Mouse (Mus musculus) frontal cortex, postnatal 36 days (tissue): ENCODE measurements around the gene Sgk2.
A peak's percentile ranks its signal among the peaks of the same experiment; 100 is the strongest.

Experiments
- DNase-seq, 2 experiments: peaks; one replicate each; pipeline ENCODE4 v3.0.0; 2022; ENCODE audit warnings: low spot score in 2 of 2

Sgk2 gene

GRCm38 (mm10) chr2:162991394-162992083 lies 4.4 kb downstream of the Sgk2 start:
- no peak for DNase-seq

- DNase-seq, result no peak
Measured at GRCm38 (mm10) chr2:162992084-162992437, 4.9 kb downstream of the Sgk2 start.

DNA sequence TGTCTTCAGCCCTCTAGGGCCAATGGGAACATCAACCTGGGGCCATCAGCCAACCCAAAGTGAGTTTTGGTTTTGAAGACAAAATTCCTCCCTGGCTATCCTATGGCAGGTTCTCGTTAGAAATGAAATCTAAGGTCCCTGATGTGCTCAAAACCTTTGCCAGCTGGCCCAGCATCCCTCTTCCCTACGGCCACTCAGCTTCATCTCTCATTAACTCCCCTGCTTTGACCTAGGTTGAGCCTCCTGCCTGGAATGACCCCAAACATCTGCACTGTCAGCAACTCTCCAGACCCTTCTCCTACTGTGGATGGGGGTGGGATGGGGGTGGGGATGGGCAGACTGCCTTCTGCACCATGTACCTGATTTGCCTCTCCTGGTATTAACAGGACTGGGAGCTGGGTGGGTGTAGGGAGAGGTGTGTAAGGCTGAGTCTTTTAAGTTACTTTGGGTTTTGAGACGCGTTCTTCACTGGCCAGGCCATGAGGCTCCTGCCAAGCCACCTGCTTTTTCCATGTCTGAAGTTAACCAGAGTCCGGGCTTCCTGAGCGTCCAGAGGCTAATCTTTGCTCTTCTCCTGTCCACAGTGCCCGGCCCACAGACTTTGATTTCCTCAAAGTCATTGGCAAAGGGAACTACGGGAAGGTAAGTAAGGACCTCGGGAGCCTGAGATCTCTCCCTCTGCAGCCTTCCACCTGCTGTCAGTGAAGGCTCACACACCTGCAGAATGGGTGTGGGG lies 6.9 kb downstream of the Sgk2 start:
- DNase-seq, result no peak

- peak; percentile 58 to 64 for DNase-seq
Measured at GRCm38 (mm10) chr2:162998528-162999230, 11.5 kb downstream of the Sgk2 start.

GRCm38 (mm10) chr2:162999744-163000143 lies 12.6 kb downstream of the Sgk2 start:
- peak in 1 of 2 experiments; percentile 31 for DNase-seq

GRCm38 (mm10) chr2:163001071-163001470 lies 13.9 kb downstream of the Sgk2 start:
- no peak for DNase-seq

GRCm38 (mm10) chr2:163007299-163007698 lies 20.2 kb downstream of the Sgk2 start:
- no peak for DNase-seq

DNA sequence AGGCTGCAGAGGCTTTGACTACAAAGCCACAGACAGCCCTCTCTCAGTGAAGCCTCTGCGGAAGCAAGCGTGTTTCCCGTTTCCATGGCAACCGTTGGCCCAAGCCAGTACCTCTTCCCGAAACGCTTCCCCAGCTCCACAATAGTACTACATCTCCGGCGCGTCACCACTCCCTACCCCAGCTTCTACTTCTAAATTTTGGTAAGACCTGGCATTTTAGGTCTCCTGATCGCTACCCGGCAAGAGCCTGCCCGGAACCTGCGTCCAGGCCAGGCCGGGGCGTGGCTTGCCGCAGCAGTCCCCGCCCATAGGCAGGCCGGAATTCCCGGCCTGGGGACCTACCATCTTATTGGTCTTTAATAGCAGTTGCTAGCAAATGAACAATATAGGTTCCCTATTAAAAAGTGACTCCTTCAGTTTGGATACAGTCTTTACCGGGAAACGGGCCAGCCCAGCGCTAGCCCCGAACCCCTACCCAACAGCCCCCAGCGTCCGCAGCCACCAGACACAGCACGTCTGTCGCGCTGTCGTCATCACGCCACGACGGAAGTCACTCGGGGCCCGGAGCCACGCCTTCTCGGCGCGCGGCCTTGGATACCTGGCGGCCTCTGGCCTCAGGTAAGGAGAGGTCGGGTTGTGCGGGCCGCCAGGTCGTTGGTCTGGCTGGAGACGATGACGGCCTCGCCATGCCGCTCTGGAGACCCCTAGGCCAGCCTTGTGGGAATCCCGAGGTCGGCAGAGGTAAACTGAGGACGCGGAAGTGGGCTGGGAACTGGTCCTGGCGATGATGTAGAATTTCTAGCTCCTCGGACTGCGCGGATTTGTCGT lies 30.0 kb downstream of the Sgk2 start, which contains the start of gene Ift52:
TSS of gene Ift52 (plus strand) at position 439 of the 828 bp plus-strand sequence.
- peak; percentile 95 for DNase-seq

DNA sequence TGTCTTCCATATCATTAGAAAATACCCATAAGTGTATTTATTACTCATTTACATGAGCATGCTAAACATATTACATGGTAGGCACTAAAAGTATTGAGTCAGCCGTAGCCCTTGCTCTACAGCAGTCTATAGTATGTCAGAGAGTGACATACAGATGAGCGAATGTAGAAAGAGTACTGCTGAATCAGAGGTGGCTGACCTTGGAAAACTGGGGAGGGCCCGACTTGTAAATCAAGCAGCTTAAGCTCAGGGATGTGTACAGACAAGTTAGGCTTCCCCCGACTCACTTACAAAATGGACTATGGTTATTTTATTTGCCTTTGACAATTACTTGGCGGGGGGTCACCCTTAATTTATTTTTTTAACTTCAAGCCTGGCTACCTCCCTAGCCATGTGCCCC lies 44.2 kb downstream of the Sgk2 start:
- no peak for DNase-seq

GRCm38 (mm10) chr2:163031757-163032156 lies 44.6 kb downstream of the Sgk2 start:
- no peak for DNase-seq

DNA sequence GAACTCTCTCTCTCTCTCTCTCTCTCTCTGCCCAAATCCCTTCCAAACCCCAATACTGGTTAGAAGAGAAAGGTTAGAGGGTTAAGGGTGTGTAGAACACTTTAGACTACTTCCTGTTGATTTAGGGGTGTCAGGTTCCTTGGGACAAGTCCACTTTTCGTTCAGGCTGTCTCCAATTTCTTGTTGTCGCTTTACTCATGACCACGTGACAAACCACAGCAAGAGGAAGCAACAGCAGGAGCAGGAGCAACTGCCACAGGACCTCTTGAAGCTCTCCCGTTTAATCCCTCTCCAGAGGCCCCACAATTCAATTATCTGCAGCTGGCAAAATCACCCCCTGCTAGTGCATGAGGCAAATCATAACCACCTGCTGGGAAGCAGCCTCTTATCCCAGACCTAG lies 45.5 kb downstream of the Sgk2 start:
- no peak for DNase-seq

- no peak for DNase-seq
Measured at GRCm38 (mm10) chr2:163039940-163040339, 52.8 kb downstream of the Sgk2 start.

DNA sequence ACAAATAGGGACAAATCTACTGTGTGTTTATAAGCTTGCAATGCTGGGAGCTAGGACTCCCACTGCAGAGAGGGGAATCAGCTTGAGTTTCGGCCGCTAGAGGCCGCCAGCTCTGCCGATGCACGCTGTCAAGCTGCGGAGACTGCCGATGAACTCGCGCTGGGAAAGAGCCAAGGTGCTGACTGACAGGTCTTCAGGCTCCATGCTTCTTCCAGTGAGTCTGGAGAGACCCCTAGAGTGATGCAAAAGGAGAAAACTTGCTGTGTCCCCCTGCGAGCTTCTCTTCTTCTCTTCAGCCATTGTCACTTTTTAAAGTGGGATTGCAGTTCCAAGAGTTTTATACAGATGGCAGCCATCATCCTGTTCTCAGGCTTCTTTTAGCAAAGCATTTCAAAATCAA lies 61.0 kb downstream of the Sgk2 start:
- DNase-seq, result peak; percentile 65 to 77

DNA sequence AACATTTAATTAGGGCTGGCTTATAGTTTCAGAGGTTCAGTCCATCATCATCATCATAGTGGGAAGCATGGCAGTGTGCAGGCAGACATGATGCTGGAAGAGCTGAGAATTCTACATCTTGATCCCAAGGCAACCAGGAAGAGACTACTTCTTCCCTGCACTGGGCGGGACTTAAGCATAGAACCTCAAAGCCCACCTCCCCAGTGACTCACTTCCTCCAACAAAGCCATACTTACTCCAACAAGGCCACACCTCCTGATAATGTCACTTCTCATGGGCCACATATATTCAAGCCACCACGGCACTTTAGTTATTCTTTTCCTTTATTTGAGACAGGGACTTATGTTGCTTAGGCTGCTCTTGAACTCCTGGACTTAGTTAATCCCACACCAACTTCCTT lies 62.0 kb downstream of the Sgk2 start:
- DNase-seq, result no peak

DNA sequence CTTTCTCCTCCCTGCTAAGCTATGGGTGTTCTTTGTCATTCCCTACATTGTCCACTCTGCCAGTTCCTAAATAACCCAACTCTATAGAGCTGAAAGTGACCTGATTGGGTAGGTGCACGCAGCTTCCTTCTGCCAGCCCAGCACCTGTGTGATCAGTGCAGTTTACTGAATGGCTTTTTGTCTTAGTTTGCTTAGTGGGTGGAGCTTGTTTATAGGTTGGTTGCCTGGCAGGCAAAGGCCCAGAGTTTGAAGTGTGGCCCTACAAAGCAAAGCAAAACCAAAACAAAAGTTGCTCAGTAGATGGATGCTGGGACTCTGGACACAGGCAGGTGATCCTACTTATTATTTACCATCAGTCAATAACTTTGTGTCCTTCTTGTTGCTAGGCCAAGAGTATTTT lies 64.6 kb downstream of the Sgk2 start:
- no peak for DNase-seq

DNA sequence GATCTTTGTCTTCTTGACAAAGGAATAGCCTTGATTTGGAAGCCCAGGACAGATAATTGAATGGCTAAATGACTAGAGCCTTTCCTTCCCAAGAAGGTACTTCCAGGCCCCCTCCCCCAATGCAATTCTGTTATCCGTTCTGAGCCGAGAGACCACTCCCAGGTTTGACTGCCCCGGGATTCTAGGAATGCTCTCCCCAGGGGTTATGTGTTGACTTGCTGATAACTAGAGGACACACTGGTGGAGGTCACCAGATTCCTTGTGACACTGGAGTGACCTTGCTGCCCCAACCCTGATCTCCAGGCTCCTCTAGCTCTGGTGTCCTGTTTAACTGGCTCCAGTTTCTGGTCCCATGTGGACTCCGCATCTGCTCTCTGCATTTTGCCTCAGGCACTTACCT lies 65.0 kb downstream of the Sgk2 start:
- DNase-seq, result no peak

DNA sequence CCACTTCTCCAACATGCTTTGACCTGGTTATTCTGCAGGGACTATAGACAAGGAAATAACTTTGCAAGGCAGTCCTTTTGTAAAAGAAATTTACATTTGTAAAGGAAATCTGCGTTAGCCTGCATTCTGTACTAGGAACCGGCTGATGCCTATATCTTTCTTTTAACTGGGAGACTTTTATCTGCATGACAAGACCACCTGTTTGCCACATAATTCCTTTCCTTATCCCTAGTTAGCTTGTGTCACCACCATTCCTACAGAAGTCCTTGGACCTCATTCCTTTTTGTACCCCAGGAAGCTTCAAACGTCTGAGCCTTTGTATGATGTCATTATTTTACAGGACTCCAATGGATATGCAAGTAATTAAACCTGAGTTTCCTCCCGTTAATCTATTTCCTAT lies 65.7 kb downstream of the Sgk2 start:
- no peak for DNase-seq

DNA sequence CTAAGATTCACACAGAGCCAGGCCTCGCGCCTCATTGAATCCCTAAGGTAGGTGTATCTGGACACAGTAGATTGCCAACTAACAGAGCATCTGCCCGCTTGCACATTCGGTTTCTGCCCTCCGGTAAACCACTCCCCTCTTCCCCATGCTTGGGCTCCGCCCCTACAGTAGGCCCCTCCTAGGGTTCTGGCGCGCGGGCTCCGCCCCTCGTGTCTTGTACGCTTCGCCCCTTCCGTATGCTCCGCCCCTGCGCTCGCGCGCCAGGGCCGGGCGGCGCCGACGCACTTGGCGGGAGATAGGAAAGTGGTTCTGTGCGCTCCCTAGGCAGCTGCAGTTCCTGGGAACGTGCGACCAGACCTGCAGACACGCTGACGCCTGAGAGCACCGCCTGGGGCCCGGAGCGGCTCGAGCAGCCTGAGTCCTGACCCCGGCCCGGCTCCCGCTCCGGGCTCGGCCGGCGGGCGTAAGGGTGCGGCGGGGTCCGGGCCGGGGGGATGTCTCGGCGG lies 67.3 kb downstream of the Sgk2 start, which contains the start of gene Mybl2:
TSS of gene Mybl2 (plus strand) at position 353 of the 506 bp plus-strand sequence.
- DNase-seq, result peak; percentile 80 to 81

- no peak for DNase-seq
Measured at GRCm38 (mm10) chr2:163054891-163055494, 67.9 kb downstream of the Sgk2 start.

GRCm38 (mm10) chr2:163055715-163056114 lies 68.6 kb downstream of the Sgk2 start:
- DNase-seq, result no peak

- no peak for DNase-seq
Measured at GRCm38 (mm10) chr2:163056584-163056983, 69.5 kb downstream of the Sgk2 start.
